Mouse (Mus musculus): ENCODE data around the gene Ergic1. TPM values are rescaled to one million over a fixed set of nuclear protein-coding genes. Genes with fewer than 3 reads are reported as not detected.

Ergic1 gene
- polyA plus RNA-seq, 1 experiment, result 93.3 TPM

DNA sequence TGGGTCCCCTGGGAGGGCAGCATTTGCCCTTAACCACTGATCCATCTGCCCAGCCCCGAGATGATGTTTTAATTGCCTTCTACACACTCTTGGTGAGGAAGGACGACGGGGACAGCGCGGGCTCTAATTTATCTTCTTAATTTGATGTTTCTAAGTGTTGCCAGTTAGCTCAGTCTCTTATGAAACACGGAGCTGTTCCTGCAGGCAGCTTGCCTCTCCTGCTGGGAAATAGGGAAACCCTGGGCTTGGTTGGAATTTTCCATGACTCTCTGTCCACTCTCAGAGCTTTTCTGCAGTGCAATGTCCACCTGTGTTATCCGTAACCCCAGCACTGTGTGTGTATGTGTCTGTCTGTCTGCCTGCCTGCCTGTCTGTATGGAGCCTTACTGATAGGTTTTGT lies 132.1 kb downstream of the Ergic1 start:
- TF ChIP-seq CTCF (IDR thresholded peaks at IDR 0.05; ENCODE audit: insufficient read depth, low read length) (no peak), POLR2A (IDR thresholded peaks at IDR 0.05; ENCODE audit: borderline replicate concordance, extremely low read depth, low read depth, low read length) (no peak)
- WGBS, result 58% methylated on average over 7 of the region's 7 CpGs
- H3K4me1 ChIP-seq (ENCODE audit: control insufficient read depth, insufficient read depth, low read length), result no peaks in the 10 kb centered on the region; the same call in 1 of the 2 replicates
- no peak for DNase-seq
- no peak overlapping the region for H3K4me3 ChIP-seq (replicated peaks; ENCODE audit: extremely low read depth, low read depth, low read length)

DNA sequence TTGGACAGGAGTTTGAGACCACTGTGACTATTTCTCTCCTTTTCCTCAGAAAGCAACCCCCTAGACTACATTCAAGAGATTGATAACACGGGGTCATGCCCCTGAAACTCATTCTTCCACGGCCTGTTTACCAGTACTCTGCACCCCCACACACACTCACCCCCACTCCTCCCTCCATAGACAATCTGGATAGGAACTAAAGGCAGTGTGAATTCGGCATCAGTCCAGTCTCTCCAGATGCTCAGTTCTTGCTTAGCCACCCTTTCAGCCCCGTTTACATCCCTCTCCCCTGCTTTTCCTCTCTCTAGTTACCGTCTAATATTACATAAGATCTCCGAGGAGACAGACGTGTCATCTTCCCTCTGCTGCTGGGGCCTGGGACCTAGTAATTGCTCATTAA lies 132.9 kb downstream of the Ergic1 start:
- H3K4me3 ChIP-seq (replicated peaks; ENCODE audit: extremely low read depth, low read depth, low read length), result no peak overlapping the region
- TF ChIP-seq CTCF (IDR thresholded peaks at IDR 0.05; ENCODE audit: insufficient read depth, low read length) (no peak), POLR2A (IDR thresholded peaks at IDR 0.05; ENCODE audit: borderline replicate concordance, extremely low read depth, low read depth, low read length) (no peak)
- no peaks in the 10 kb centered on the region; the same call in 1 of the 2 replicates for H3K4me1 ChIP-seq (ENCODE audit: control insufficient read depth, insufficient read depth, low read length)
- 61% methylated on average over 7 of the region's 7 CpGs for WGBS
- DNase-seq, result no peak

DNA sequence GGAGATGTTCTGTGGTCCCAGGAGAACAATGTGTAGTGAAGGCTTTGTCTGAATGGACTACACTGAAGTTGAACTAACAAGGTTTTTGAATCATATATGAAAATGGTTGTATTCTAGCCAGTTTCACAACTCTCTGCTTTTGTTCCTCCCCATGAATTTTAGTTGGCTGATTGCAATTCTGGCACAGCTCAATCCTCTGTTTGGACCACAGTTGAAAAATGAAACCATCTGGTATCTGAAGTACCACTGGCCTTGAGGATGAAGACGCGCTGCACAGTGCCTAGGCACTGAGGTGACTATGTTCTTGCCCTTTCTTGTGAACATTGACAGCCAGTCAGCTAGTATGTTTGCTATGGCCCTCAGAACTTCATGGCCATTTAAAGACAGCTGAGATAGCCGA lies 133.9 kb downstream of the Ergic1 start:
- 90% methylated on average over 3 of the region's 3 CpGs for WGBS
- TF ChIP-seq CTCF (IDR thresholded peaks at IDR 0.05; ENCODE audit: insufficient read depth, low read length) (no peak), POLR2A (IDR thresholded peaks at IDR 0.05; ENCODE audit: borderline replicate concordance, extremely low read depth, low read depth, low read length) (no peak)
- no peak overlapping the region for H3K4me3 ChIP-seq (replicated peaks; ENCODE audit: extremely low read depth, low read depth, low read length)
- no peak for DNase-seq
- no peaks in the 10 kb centered on the region; the same call in 1 of the 2 replicates for H3K4me1 ChIP-seq (ENCODE audit: control insufficient read depth, insufficient read depth, low read length)

DNA sequence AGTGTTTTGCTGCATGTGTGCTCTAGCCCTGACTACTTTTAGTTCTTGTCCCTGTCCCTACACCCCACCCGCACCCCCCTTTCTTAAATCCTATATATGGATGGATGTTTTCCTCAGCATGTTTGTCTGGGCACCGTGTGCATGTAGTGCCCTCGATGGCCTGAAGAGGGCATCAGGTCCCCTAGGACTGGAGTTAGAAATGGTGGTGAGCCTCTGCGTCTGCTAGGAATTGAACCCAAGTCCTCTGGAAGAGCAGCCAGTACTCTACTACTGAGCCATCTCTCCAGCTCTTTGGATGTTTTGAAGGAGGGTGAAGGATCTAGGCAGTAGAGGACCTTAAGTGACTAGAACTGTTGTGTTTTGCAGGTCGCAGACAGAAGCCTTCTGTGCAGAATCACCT lies 137.6 kb downstream of the Ergic1 start:
- peaks cover 3% of the 10 kb centered on the region; the same call in 1 of the 2 replicates for H3K4me1 ChIP-seq (ENCODE audit: control insufficient read depth, insufficient read depth, low read length)
- 87% methylated on average over 5 of the region's 5 CpGs for WGBS
- peak; percentile 61 for TF ChIP-seq CTCF (IDR thresholded peaks at IDR 0.05; ENCODE audit: insufficient read depth, low read length)
- TF ChIP-seq POLR2A (IDR thresholded peaks at IDR 0.05; ENCODE audit: borderline replicate concordance, extremely low read depth, low read depth, low read length), result no peak
- no peak for DNase-seq
- H3K4me3 ChIP-seq (replicated peaks; ENCODE audit: extremely low read depth, low read depth, low read length), result no peak overlapping the region

DNA sequence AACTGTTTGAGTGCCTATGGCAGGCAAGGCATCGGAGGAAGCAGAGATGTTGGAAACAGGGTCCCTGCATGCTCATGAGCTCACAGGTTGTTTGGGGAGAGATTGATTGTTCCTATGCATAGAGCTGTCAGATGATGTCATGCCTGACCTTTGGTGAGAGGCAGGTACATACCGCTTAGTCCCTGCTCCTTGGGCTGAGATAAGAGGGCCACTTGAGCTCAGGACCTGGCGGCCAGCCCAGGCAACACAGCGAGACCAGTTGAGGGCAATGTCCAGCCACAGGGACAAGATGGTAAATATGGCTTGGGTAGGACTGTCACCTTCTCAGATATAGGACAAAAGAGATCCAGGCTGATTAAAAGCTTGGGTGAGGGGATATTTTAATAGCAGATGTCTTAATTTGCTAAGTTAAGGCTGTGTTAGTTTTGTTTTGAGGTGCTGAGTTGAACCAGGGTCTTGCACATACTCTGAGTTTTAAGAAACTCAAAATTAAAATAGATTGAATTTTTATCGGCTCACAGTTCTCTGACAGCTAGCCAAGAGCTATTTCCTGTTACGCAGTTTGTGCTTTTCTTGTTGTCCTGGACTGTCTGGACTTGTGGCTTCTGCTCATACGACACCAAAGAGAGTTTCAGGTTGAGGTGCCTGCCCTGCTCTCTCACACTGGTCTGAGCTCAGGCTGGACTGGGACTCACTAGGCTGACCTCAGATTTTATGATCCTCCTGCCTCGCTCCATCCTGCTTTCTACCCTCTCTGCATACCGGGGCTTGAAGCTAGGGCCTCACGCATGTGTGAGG lies 138.7 kb downstream of the Ergic1 start:
- Histone ChIP-seq H3K4me3 (replicated peaks; ENCODE audit: extremely low read depth, low read depth, low read length) (no peak overlapping the region), H3K4me1 (ENCODE audit: control insufficient read depth, insufficient read depth, low read length) (peaks cover 3% of the 10 kb centered on the region; the same call in 1 of the 2 replicates)
- TF ChIP-seq POLR2A (IDR thresholded peaks at IDR 0.05; ENCODE audit: borderline replicate concordance, extremely low read depth, low read depth, low read length), result no peak
- no peak for TF ChIP-seq CTCF (IDR thresholded peaks at IDR 0.05; ENCODE audit: insufficient read depth, low read length)
- 72% methylated on average over 10 of the region's 10 CpGs for WGBS
- peak; percentile 81 for DNase-seq

DNA sequence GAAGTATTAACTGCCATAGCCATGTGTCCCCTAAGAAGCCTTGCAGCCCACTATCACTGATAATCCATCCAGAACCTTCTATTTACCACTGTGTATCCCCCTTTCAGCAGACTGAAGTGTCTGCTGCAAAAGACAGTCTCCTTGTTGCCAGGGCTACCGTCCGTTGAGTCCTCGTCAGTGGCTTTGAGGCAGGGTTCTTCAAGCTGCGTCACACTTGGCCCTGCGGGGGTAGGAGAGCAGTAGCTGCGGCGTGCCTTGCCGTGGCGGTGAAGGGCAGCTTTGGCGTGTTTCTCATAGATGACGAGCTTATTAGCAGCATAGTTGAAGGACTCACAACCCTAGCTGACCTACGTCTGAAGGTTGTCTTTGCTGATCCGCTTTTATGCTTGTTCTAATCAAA lies 140.3 kb downstream of the Ergic1 start:
- WGBS, result 83% methylated on average over 13 of the region's 13 CpGs
- Histone ChIP-seq H3K4me3 (replicated peaks; ENCODE audit: extremely low read depth, low read depth, low read length) (no peak overlapping the region), H3K4me1 (ENCODE audit: control insufficient read depth, insufficient read depth, low read length) (peaks cover 3% of the 10 kb centered on the region; the same call in 1 of the 2 replicates)
- TF ChIP-seq CTCF (IDR thresholded peaks at IDR 0.05; ENCODE audit: insufficient read depth, low read length) (no peak), POLR2A (IDR thresholded peaks at IDR 0.05; ENCODE audit: borderline replicate concordance, extremely low read depth, low read depth, low read length) (no peak)
- DNase-seq, result no peak

DNA sequence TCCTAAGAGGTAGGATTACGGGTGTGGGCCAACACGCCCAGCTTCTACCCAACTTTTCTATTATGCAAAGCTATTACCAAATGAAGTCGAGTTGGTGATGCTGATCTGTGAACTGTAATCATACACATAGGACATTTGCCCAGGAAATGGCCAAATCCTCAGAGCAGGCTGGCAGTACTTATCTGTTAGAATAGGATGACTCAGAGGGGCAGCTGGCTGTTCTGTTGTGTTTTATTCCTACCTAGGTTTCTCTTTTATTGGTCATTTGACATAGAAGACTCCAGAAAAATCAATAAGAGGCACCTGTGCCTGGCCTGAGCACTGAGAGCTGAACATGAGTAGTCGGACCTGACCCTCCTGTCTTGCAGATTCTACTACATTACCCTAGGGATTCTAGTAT lies 141.3 kb downstream of the Ergic1 start:
- TF ChIP-seq CTCF (IDR thresholded peaks at IDR 0.05; ENCODE audit: insufficient read depth, low read length), result no peak
- TF ChIP-seq POLR2A (IDR thresholded peaks at IDR 0.05; ENCODE audit: borderline replicate concordance, extremely low read depth, low read depth, low read length), result no peak
- H3K4me3 ChIP-seq (replicated peaks; ENCODE audit: extremely low read depth, low read depth, low read length), result no peak overlapping the region
- peaks cover 3% of the 10 kb centered on the region; the same call in 1 of the 2 replicates for H3K4me1 ChIP-seq (ENCODE audit: control insufficient read depth, insufficient read depth, low read length)
- DNase-seq, result no peak
- 90% methylated on average over 4 of the region's 4 CpGs for WGBS

DNA sequence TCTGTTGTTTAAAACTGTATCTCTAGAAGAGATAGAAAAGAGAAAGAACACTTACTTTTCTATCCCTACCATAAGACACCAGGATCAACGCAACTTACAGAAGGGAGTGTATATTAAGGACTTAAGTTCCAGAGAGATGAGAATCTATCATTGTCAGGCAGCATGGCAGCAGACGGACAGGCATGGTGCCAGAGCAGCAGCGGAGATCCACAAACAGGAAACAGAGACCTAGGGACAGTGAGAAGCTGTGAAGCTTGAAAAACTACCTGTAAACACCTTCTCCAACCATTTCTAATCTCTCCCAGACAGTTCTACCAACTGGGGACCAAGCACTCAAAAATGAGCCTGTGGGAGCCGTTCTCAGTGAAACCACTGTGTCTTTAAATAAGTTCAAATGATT lies 142.4 kb downstream of the Ergic1 start:
- Histone ChIP-seq H3K4me1 (ENCODE audit: control insufficient read depth, insufficient read depth, low read length) (peaks cover 3% of the 10 kb centered on the region; the same call in 1 of the 2 replicates), H3K4me3 (replicated peaks; ENCODE audit: extremely low read depth, low read depth, low read length) (no peak overlapping the region)
- TF ChIP-seq POLR2A (IDR thresholded peaks at IDR 0.05; ENCODE audit: borderline replicate concordance, extremely low read depth, low read depth, low read length) (no peak), CTCF (IDR thresholded peaks at IDR 0.05; ENCODE audit: insufficient read depth, low read length) (no peak)
- DNase-seq, result no peak
- 53% methylated on average over 4 of the region's 4 CpGs for WGBS

DNA sequence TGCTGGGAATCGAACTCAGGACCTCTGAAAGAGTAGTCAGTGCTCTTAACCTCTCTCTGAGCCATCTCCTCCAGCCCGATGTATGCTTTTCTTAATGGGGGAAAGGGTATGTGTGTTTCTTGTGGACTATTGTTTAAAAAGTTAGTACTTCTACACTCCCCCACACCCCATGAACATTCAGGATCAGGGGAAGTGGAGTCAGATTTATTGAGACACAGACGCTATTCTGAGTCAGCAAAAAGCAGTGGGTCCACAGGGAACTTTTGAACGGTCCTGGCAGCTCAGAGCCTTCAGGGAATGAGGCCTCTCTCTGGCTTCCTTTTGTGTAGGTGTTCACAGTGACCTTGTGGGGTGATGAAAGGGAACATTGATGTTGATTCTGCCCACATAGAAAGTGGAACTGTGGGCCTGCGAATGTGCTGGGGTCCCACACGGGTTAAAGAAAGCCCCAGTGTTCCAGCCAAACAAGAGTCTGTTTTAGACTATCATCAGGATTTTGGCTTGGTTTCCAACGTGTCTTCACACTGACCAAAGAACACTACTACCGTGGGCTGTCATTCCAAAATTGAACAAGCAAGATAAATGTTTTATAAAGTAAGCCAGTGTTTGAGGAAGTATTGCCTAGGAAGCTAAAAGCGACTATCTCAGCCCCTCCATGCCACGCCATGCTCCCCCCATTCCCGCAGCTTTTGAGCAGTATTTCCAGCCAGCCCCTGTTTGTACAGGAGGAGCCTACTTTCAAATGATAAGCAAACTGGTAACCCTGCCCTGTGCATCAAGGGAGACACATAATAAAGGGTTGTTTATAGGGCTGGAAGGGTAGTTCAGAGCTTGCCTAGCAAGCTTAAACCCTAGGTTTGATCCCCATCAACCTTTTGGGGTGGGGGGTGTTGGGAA lies 144.4 kb downstream of the Ergic1 start:
- DNase-seq, result no peak
- Histone ChIP-seq H3K4me3 (replicated peaks; ENCODE audit: extremely low read depth, low read depth, low read length) (no peak overlapping the region), H3K4me1 (ENCODE audit: control insufficient read depth, insufficient read depth, low read length) (no peaks in the 10 kb centered on the region)
- 52% methylated on average over 11 of the region's 11 CpGs for WGBS
- no peak for TF ChIP-seq CTCF (IDR thresholded peaks at IDR 0.05; ENCODE audit: insufficient read depth, low read length)
- TF ChIP-seq POLR2A (IDR thresholded peaks at IDR 0.05; ENCODE audit: borderline replicate concordance, extremely low read depth, low read depth, low read length), result no peak

Other genes starting within 250 kb of the Ergic1 start
- 14.5 and 38.8 TPM in 2 replicates for gene Neurl1b, start 146.7 kb upstream of the Ergic1 start, polyA plus RNA-seq (2012; rRNA removed)
- gene Dusp1, start 639 bp downstream of the Ergic1 start, polyA plus RNA-seq (2012; rRNA removed), result 233 and 359 TPM in 2 replicates
- gene Atp6v0e, start 101.7 kb downstream of the Ergic1 start, polyA plus RNA-seq (2012; rRNA removed), result 194 and 219 TPM in 2 replicates
- gene Crebrf, start 154.2 kb downstream of the Ergic1 start, polyA plus RNA-seq (2012; rRNA removed), result 5.7 and 10.5 TPM in 2 replicates
- 12.3 and 17.1 TPM in 2 replicates for gene Bnip1, start 219.6 kb downstream of the Ergic1 start, polyA plus RNA-seq (2012; rRNA removed)

Measured in lung, adult 2 months (tissue).